Mouse (Mus musculus) MN1 (cell line): ENCODE data around the gene Gab3.
"Not testable (repeated sequence)": the region's sequence is repeated elsewhere in the genome, so short reads cannot be mapped to it uniquely, and the experiment has no call there.

Experiments
- DNase-seq: peaks from one replicate; pipeline ENCODE4 v3.0.0-alpha.2; 2016; ENCODE audit warnings: low spot score

Gab3 gene

GRCm38 (mm10) chrX:75034054-75034453, 51.2 kb downstream of the Gab3 start:
- not testable (repeated sequence) for DNase-seq

GRCm38 (mm10) chrX:74983734-74984133, 101.5 kb downstream of the Gab3 start:
- no peak for DNase-seq

- not testable (repeated sequence) for DNase-seq
Observed at GRCm38 (mm10) chrX:74962899-74963298, 122.4 kb downstream of the Gab3 start.

GRCm38 (mm10) chrX:74959161-74959560, 126.1 kb downstream of the Gab3 start:
- not testable (repeated sequence) for DNase-seq
